Mouse (Mus musculus) cortical plate, adult 2 months (tissue): Measurements from ENCODE around the gene Uqcc3.

Source experiments
- CTCF ChIP-seq: fragments of 200-500 bp; IDR thresholded peaks from 2 replicates; pipeline ENCODE4 v1.5.1; 2011; ENCODE audit warnings: mild to moderate bottlenecking, control low read depth, low read length; ENCODE audit not compliant: insufficient read depth; ENCODE audit errors: extremely low read depth
- POLR2A ChIP-seq: fragments of 200-500 bp; IDR thresholded peaks from 2 replicates; pipeline ENCODE4 v1.6.1; 2011; ENCODE audit warnings: mild to moderate bottlenecking, low read length, control low read depth; ENCODE audit not compliant: insufficient read depth; ENCODE audit errors: extremely low read depth

DNA sequence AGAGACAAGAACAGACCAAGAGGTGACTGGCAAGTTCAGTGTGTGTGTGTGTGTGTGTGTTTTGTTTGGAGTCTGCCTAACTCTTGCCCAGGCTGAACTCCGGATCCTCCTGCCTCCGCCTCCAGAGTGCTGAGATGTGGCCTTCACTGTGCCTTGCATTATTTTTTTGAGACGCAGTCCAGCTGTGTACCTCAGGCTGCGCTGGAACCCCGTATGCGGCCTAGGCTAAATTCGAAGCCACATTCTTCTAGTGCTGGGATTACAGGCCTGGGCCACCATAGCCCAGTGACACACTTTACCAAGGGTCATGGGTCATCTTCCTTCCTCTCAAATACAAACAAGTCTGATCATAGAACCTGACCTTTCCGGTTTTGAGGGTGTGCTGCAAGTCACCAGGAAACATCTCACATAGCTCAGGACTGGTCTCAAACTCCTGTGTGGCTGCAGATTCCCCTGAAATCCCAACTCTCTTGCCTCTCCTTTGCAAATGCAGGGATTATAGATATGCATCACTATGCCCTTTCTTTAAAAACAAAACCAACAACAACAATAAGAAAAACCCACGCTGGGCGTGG is 8.4 kb downstream of the Uqcc3 start:
- TF ChIP-seq POLR2A (no peak), CTCF (no peak)
